Mouse (Mus musculus) CH12.LX (cell line): ENCODE measurements at regions not wholly inside any gene's neighbourhood (a gene's known extent, or its start where the extent isn't known, plus 50 kb on each side); places are given as distances from the start of the nearest gene placed in this dataset.

ENCODE experiments used
- DNase-seq: peaks from one replicate; pipeline ENCODE4 v3.0.0-alpha.2; 2013; ENCODE audit errors: extremely low read depth
- H3K27ac ChIP-seq: 2 replicates; pipeline ENCODE4 v1.5.1; 2012; ENCODE audit warnings: low read depth, mild to moderate bottlenecking, control low read depth, moderate library complexity; ENCODE audit not compliant: insufficient read depth
- H3K27me3 ChIP-seq: replicated peaks from 2 replicates; pipeline ENCODE3; 2012; ENCODE audit warnings: inconsistent platforms
- H3K36me3 ChIP-seq, 2 experiments: replicated peaks in 1 of 2; 2 replicates each; pipeline versions ENCODE3 to v1.6.1; 2012; ENCODE audit warnings: inconsistent platforms in 1 of 2, low read length in 1 of 2, mild to moderate bottlenecking in 1 of 2, mixed read lengths in 1 of 2, moderate library complexity in 1 of 2; ENCODE audit not compliant: control insufficient read depth in 1 of 2, insufficient read depth in 1 of 2
- H3K4me1 ChIP-seq, 2 experiments: 2 replicates each; pipeline ENCODE4 v1.6.1; 2012; ENCODE audit warnings: inconsistent platforms in 1 of 2, moderate library complexity in 1 of 2; ENCODE audit not compliant: insufficient read depth in 2 of 2, control insufficient read depth in 1 of 2
- H3K4me2 ChIP-seq: 2 replicates; pipeline ENCODE4 v1.6.1; 2012; ENCODE audit warnings: low read depth, mild to moderate bottlenecking, control low read depth; ENCODE audit not compliant: poor library complexity, insufficient read depth, severe bottlenecking
- H3K4me3 ChIP-seq, 3 experiments: fragments of 150-350 bp in 1 of 3; sonication (generic) in 1 of 3; replicated peaks in 1 of 3; 2 replicates each; pipeline versions ENCODE3 to v1.5.1; 2011 to 2012; ENCODE audit warnings: low read depth in 2 of 3, low read length in 2 of 3, mild to moderate bottlenecking in 2 of 3, moderate library complexity in 2 of 3, control low read depth in 1 of 3, improper control_type of control experiment in 1 of 3, inconsistent platforms in 1 of 3, mixed read lengths in 1 of 3; ENCODE audit not compliant: poor library complexity in 1 of 3
- H3K79me2 ChIP-seq: replicated peaks from 2 replicates; pipeline ENCODE4 v1.6.1; 2012; ENCODE audit warnings: mild to moderate bottlenecking, moderate library complexity; ENCODE audit not compliant: control insufficient read depth, poor library complexity, insufficient read depth, severe bottlenecking; ENCODE audit errors: extremely low read depth
- H3K9ac ChIP-seq: 2 replicates; pipeline ENCODE4 v1.6.1; 2012; ENCODE audit warnings: low read depth, mild to moderate bottlenecking, control low read depth, moderate library complexity; ENCODE audit not compliant: insufficient read depth
- H3K9me3 ChIP-seq: replicated peaks from 2 replicates; pipeline ENCODE3; 2012; ENCODE audit warnings: low read length, inconsistent platforms, mixed read lengths
- BHLHE40 ChIP-seq: IDR thresholded peaks from 2 replicates; pipeline ENCODE4 v1.6.1; 2011; ENCODE audit warnings: mild to moderate bottlenecking, low read depth, low read length, improper control_type of control experiment
- CHD1 ChIP-seq: IDR thresholded peaks from 2 replicates; pipeline ENCODE4 v1.6.1; 2012; ENCODE audit warnings: low read depth, low read length, improper control_type of control experiment, inconsistent platforms
- CTCF ChIP-seq, 2 experiments: IDR thresholded peaks in 1 of 2; conservative IDR thresholded peaks in 1 of 2; 2 replicates each; pipeline ENCODE4 v1.5.1; 2011 to 2012; ENCODE audit warnings: low read depth in 2 of 2, low read length in 2 of 2, improper control_type of control experiment in 1 of 2, inconsistent platforms in 1 of 2, mild to moderate bottlenecking in 1 of 2, moderate library complexity in 1 of 2
- E2F4 ChIP-seq: IDR thresholded peaks from 2 replicates; pipeline ENCODE4 v1.6.1; 2011; ENCODE audit warnings: low read depth, low read length, improper control_type of control experiment; ENCODE audit not compliant: insufficient replicate concordance
- ELF1 ChIP-seq: IDR thresholded peaks from 2 replicates; pipeline ENCODE4 v1.6.1; 2014; ENCODE audit warnings: low read depth, mild to moderate bottlenecking, inconsistent platforms, low read length, improper control_type of control experiment
- EP300 ChIP-seq: IDR thresholded peaks from 2 replicates; pipeline ENCODE4 v1.6.1; 2011; ENCODE audit warnings: low read length, improper control_type of control experiment
- ETS1 ChIP-seq: conservative IDR thresholded peaks from 2 replicates; pipeline ENCODE4 v1.6.1; 2012; ENCODE audit warnings: low read depth, mild to moderate bottlenecking, inconsistent platforms, low read length, improper control_type of control experiment, moderate library complexity
- HCFC1 ChIP-seq: IDR thresholded peaks from 2 replicates; pipeline ENCODE4 v1.6.1; 2012; ENCODE audit warnings: low read depth, mild to moderate bottlenecking, inconsistent platforms, low read length, improper control_type of control experiment
- IRF4 ChIP-seq: IDR thresholded peaks from 2 replicates; pipeline ENCODE4 v1.6.1; 2014; ENCODE audit warnings: low read depth, mild to moderate bottlenecking, inconsistent platforms, low read length, improper control_type of control experiment
- JUN ChIP-seq: IDR thresholded peaks from 2 replicates; pipeline ENCODE4 v1.6.1; 2011; ENCODE audit warnings: low read depth, mild to moderate bottlenecking, low read length, improper control_type of control experiment, moderate library complexity; ENCODE audit not compliant: insufficient read depth
- JUND ChIP-seq: conservative IDR thresholded peaks from 2 replicates; pipeline ENCODE4 v1.6.1; 2011; ENCODE audit warnings: low read depth, low read length, improper control_type of control experiment
- KAT2A ChIP-seq: IDR thresholded peaks from 2 replicates; pipeline ENCODE4 v1.6.1; 2012; ENCODE audit warnings: low read length, improper control_type of control experiment, inconsistent platforms; ENCODE audit not compliant: insufficient replicate concordance
- MAFK ChIP-seq: IDR thresholded peaks from 2 replicates; pipeline ENCODE4 v1.6.1; 2011; ENCODE audit warnings: low read length, improper control_type of control experiment; ENCODE audit not compliant: insufficient replicate concordance
- MAZ ChIP-seq: IDR thresholded peaks from 2 replicates; pipeline ENCODE4 v1.6.1; 2012; ENCODE audit warnings: low read depth, mild to moderate bottlenecking, inconsistent platforms, low read length, improper control_type of control experiment, moderate library complexity
- MYC ChIP-seq: IDR thresholded peaks from 2 replicates; pipeline ENCODE4 v1.6.1; 2011; ENCODE audit warnings: low read depth, mild to moderate bottlenecking, improper control_type of control experiment, low read length
- NELFE ChIP-seq: IDR thresholded peaks from 2 replicates; pipeline ENCODE4 v1.6.1; 2011; ENCODE audit warnings: low read depth, low read length, improper control_type of control experiment
- PAX5 ChIP-seq: IDR thresholded peaks from 2 replicates; pipeline ENCODE4 v1.6.1; 2012; ENCODE audit warnings: low read length, inconsistent platforms, mixed read lengths
- POLR2A ChIP-seq: IDR thresholded peaks from 2 replicates; pipeline ENCODE4 v1.6.1; 2011; ENCODE audit warnings: low read depth, mild to moderate bottlenecking, improper control_type of control experiment, low read length
- POLR2AphosphoS2 ChIP-seq: IDR thresholded peaks from 2 replicates; pipeline ENCODE4 v1.6.1; 2011; ENCODE audit warnings: low read depth, low read length, improper control_type of control experiment
- RAD21 ChIP-seq: IDR thresholded peaks from 2 replicates; pipeline ENCODE4 v1.6.1; 2011; ENCODE audit warnings: low read depth, mild to moderate bottlenecking, low read length, improper control_type of control experiment, moderate library complexity
- RCOR1 ChIP-seq: conservative IDR thresholded peaks from 2 replicates; pipeline ENCODE4 v1.6.1; 2012; ENCODE audit warnings: low read depth, mild to moderate bottlenecking, inconsistent platforms, low read length, improper control_type of control experiment
- SIN3A ChIP-seq: IDR thresholded peaks from 2 replicates; pipeline ENCODE4 v1.6.1; 2012; ENCODE audit warnings: low read length, improper control_type of control experiment, inconsistent platforms
- TBP ChIP-seq: conservative IDR thresholded peaks from 2 replicates; pipeline ENCODE4 v1.6.1; 2011; ENCODE audit warnings: low read depth, low read length, improper control_type of control experiment
- USF1 ChIP-seq: IDR thresholded peaks from 2 replicates; pipeline ENCODE4 v1.6.1; 2014; ENCODE audit warnings: low read depth, mild to moderate bottlenecking, inconsistent platforms, low read length, improper control_type of control experiment
- USF2 ChIP-seq: conservative IDR thresholded peaks from 2 replicates; pipeline ENCODE4 v1.6.1; 2011; ENCODE audit warnings: low read depth, low read length, improper control_type of control experiment
- ZC3H11A ChIP-seq: IDR thresholded peaks from 2 replicates; pipeline ENCODE4 v1.6.1; 2012; ENCODE audit warnings: low read depth, mild to moderate bottlenecking, inconsistent platforms, low read length, improper control_type of control experiment
- ZKSCAN1 ChIP-seq: IDR thresholded peaks from 2 replicates; pipeline ENCODE4 v1.6.1; 2012; ENCODE audit warnings: low read depth, inconsistent platforms, low read length, improper control_type of control experiment, borderline replicate concordance
- ZNF384 ChIP-seq: IDR thresholded peaks from 2 replicates; pipeline ENCODE4 v1.6.1; 2012; ENCODE audit warnings: low read depth, low read length, improper control_type of control experiment, inconsistent platforms
- dilution Hi-C: fragments of 300-500 bp; cut with MboI; formaldehyde crosslinking; loops from 2 replicates; pipeline ENCODE4 v1.14.3; 2020; ENCODE audit warnings: low sequenced_read_pairs; ENCODE audit not compliant: extremely low pct_unique_long_range_greater_than_20kb, extremely low pct_ligation_motif_present
- in situ Hi-C: fragments of 300-500 bp; cut with MboI; formaldehyde crosslinking; loops from 3 replicates; pipeline ENCODE4 v1.14.3; 2019; ENCODE audit warnings: low sequenced_read_pairs, low pct_ligation_motif_present, low pct_unique_long_range_greater_than_20kb, mixed read lengths

- in situ Hi-C loops: no loop called here
- Histone ChIP-seq H3K27ac (no peak overlapping the region), H3K9ac (no peak overlapping the region), H3K9me3 (no peaks in the 10 kb centered on the region), H3K4me2 (no peak overlapping the region), H3K27me3 (no peaks in the 10 kb centered on the region), H3K4me1 (peaks cover 0 to 18% of the 10 kb centered on the region in 2 experiments; a peak in 3 of 4 replicates), H3K4me3 (no peak overlapping the region), H3K79me2 (no peaks in the 10 kb centered on the region), H3K36me3 (no peaks in the 10 kb centered on the region)
- dilution Hi-C loops: no loop called here
- no peak for DNase-seq
- TF ChIP-seq ELF1 (no peak), USF1 (no peak), POLR2A (no peak), JUN (no peak), PAX5 (no peak), EP300 (no peak), BHLHE40 (no peak), CHD1 (no peak), JUND (no peak), IRF4 (no peak), CTCF (conservative IDR thresholded peaks at IDR 0.05 in 1 of 2, IDR thresholded peaks at IDR 0.05 in 1 of 2; ENCODE audit: low read depth in 2 of 2, low read length in 2 of 2) (no peak), ZKSCAN1 (no peak), POLR2AphosphoS2 (no peak), E2F4 (no peak), ZNF384 (no peak), ZC3H11A (no peak)
Observed at GRCm38 (mm10) chr3:15112177-15112838, 219.8 kb downstream of the Gm9733 start.

DNA sequence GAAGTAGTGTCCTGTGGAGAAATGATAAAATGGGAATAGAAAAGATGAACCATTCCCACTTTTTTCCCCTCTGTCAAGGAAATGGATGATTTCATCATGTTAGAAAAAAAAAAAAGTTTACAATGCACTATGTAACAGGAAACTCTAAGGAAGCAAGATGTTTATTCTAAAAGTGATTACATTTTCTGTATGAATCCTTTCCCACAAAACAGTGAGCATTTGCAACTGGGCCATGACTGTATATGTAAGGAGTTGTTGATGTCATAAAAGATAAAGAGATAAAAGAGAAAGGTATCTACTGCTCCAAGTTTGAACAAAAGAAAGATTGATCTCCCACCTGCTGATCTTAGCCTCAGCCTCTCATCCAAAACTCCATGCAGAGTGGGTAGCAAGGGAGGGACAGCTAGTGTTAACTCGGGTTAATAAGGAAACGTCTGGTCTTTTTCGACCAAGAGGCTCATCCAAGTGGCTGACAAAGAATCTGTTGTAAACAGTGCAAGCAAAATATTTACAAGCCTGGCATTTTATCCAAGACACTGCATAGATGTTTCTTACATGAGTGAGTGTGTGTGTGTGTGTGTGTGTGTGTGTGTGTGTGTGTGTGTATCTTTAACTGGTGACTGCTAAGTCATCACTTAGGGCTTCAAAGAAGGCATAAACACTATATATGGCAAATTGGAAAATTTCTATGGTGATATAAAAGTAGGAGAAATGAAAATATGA, 213.3 kb downstream of the Gm9733 start:
- Histone ChIP-seq H3K4me3 (no peak overlapping the region), H3K4me1 (no peaks in the 10 kb centered on the region), H3K79me2 (no peaks in the 10 kb centered on the region), H3K27ac (no peak overlapping the region), H3K9ac (no peak overlapping the region), H3K27me3 (no peaks in the 10 kb centered on the region), H3K9me3 (no peaks in the 10 kb centered on the region), H3K4me2 (no peak overlapping the region), H3K36me3 (no peaks in the 10 kb centered on the region)
- TF ChIP-seq USF2 (no peak), JUND (no peak), POLR2A (no peak), PAX5 (no peak), MYC (no peak), IRF4 (no peak), MAZ (no peak), RAD21 (no peak), NELFE (no peak), KAT2A (no peak), RCOR1 (no peak), SIN3A (no peak), MAFK (no peak), ZNF384 (no peak), TBP (no peak), ETS1 (no peak), HCFC1 (no peak)
- in situ Hi-C loops: no loop called here
- no peak for DNase-seq
- dilution Hi-C loops: no loop called here
